Mouse (Mus musculus): ENCODE data around the gene Eaf2. TPM values are rescaled to one million over a fixed set of nuclear protein-coding genes. Genes with fewer than 3 reads are reported as not detected.
A peak's percentile ranks its signal among the peaks of the same experiment; 100 is the strongest.

The Eaf2 gene
- polyA plus RNA-seq, 1 experiment from 2014 or later = 0.36 TPM

DNA sequence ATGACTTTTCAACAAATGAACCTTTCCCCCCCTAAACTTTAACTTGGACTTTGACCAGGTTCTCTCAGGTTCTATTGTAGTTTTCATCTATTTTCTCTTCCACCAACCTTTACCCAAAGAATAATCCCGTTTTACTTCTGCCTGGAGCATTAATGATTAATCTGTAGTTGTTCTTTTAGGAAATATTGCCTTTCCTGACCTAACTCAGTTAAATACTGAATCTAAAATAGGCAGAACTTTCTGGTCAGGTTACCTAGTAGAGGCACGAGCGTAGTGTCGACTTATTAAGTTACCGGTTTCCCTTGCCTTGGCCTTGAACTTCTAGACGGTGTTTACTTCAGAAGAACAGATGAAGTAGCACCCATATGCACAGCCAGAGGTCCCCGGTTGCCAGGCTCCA lies 88.3 kb downstream of the Eaf2 start:
- ATAC-seq (ENCODE audit: low FRiP score) = no peak
- Histone ChIP-seq H3K27ac (no peak overlapping the region), H3K4me2 (no peak overlapping the region), H3K27me3 (no peaks in the 10 kb centered on the region), H3K36me3 (no peaks in the 10 kb centered on the region), H3K4me1 (replicated peaks) (no peaks in the 10 kb centered on the region), H3K9me3 (no peaks in the 10 kb centered on the region), H3K9ac (no peak overlapping the region), H3K4me3 (no peak overlapping the region)
- 87% methylated on average over 7 of the region's 7 CpGs for WGBS

DNA sequence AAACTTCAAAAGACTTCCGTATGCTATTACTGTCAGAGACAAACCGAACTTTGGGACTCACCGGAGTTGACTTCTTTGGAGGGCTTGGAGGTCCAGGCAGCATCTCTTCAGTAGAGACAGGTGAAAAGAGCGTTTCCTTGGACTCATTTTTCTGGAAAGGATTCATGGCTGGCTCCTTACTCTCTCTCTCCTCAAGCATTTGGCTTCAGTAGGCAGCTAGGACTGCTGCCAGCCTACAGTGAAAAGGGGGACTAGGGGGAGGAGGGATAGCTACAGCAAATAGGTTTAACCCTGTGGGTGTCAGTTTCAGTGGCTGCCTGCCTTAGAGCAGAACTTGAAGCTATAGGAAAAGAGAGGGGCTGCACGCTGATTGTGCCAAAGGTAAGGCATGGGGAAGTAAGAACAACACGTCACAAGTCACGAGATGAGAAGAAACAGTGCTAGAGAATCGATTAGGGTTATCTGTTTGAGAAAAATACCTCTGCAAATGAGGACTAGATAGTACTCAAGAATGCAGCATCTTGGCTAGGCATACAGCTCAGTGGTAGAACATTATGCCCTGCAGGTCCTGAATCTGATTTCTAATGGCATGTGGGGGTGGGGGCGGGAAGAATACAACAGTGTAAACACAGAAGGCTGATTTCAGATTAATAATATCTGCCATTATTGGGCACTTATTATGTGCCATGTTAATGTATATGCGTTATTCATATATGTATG lies 90.0 kb downstream of the Eaf2 start, which contains the start of gene Slc15a2:
TSS of gene Slc15a2 (minus strand) at position 369 of the 720 bp plus-strand sequence.
- peak; percentile 75 for ATAC-seq (ENCODE audit: low FRiP score)
- H3K4me3 ChIP-seq = peak within 1 kb of the TSS; percentile 12

DNA sequence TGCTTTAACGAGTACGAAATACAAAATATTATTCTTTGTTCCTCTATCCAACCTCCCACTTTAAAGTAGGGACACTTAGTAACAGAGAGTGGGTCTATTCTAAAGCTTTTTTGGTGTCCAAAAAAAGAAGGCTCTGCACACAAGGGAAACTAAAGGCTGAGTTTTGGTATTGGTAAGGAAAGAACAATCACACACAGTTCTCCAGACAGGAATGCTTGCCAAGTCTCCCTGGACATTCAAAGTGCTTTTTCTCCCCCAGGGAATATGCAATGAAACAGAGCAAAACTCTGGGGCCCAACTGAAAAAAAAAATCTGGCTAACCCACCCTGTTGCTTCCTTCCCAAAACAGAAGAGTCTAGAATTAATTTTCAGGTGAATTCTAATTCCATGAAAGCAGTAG lies 90.7 kb downstream of the Eaf2 start:
- H3K36me3 ChIP-seq = no peaks in the 10 kb centered on the region
- no peaks in the 10 kb centered on the region for H3K9me3 ChIP-seq
- 0 out of 2 replicates have a peak overlapping the region, but pooled peaks have one; percentile 49 for H3K9ac ChIP-seq
- ATAC-seq (ENCODE audit: low FRiP score) = no peak
- no peaks in the 10 kb centered on the region for H3K27me3 ChIP-seq
- H3K4me1 ChIP-seq (replicated peaks) = no peaks in the 10 kb centered on the region
- H3K4me2 ChIP-seq = peak overlapping the region; percentile 15; the same call in 1 of the 2 replicates
- 83% methylated on average over 2 of the region's 2 CpGs for WGBS
- peak overlapping the region; percentile 53 for H3K27ac ChIP-seq
- H3K4me3 ChIP-seq = peak overlapping the region; percentile 12; the same call in 1 of the 2 replicates

More for the DNA sequence above, 90.0 kb downstream of the Eaf2 start, which contains the start of gene Slc15a2:
- 76% methylated on average over 10 of the region's 10 CpGs for WGBS
- Histone ChIP-seq H3K9me3 (no peaks in the 10 kb centered on the region), H3K4me1 (replicated peaks) (no peaks in the 10 kb centered on the region), H3K27ac (peak within 1 kb of the TSS; percentile 53), H3K4me2 (peak within 1 kb of the TSS; percentile 15; the same call in 1 of the 2 replicates), H3K36me3 (no peaks in the 10 kb centered on the region), H3K27me3 (no peaks in the 10 kb centered on the region), H3K9ac (0 out of 2 replicates have a peak within 1 kb of the TSS, but pooled peaks have one; percentile 49)

DNA sequence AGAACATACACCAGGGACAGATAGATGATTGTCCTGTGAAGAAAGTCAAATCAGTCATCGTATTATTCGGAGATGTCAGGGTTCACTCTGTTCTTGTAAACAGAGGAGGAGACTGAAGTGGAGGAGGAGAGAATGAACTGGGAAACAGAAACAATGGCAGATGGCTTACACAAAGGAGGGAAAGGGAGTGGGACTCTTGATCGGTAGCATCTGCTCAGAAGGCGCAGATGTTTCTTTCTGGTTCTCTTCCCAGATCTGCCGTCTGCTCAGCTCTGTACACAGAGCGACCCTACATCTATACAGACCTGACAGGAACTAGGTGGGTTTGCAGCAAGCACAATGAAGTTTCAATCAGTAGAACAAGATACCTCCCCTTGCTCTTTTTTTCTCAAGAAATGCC lies 99.1 kb downstream of the Eaf2 start:
- no peak for ATAC-seq (ENCODE audit: low FRiP score)
- Histone ChIP-seq H3K27ac (no peak overlapping the region), H3K4me3 (no peak overlapping the region), H3K27me3 (no peaks in the 10 kb centered on the region), H3K9me3 (no peaks in the 10 kb centered on the region), H3K9ac (no peak overlapping the region), H3K4me2 (no peak overlapping the region), H3K36me3 (no peaks in the 10 kb centered on the region), H3K4me1 (replicated peaks) (no peaks in the 10 kb centered on the region)
- WGBS = 62% methylated on average over 6 of the region's 6 CpGs

DNA sequence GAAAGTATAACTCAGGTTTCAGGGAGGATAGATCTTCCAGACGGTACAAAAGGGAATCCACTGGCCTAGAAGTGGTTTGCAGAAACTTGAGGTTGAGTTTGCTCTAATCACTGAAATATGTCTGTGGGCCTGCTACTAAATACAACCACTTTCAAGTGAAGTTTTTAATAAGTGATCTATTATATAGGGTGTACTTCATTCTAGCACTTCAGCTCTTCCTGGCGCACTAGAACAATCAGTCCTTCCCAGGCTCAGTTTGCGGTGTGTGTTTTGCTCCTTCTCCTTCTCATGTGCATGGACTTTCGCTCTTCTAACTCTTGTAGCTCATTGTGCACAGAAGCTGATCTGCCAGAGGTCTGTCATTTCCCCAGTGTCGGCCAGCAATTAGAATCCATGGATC lies 101.8 kb downstream of the Eaf2 start:
- Histone ChIP-seq H3K36me3 (no peaks in the 10 kb centered on the region), H3K27ac (no peak overlapping the region), H3K27me3 (no peaks in the 10 kb centered on the region), H3K4me3 (no peak overlapping the region), H3K4me2 (no peak overlapping the region), H3K9ac (no peak overlapping the region), H3K9me3 (no peaks in the 10 kb centered on the region), H3K4me1 (replicated peaks) (no peaks in the 10 kb centered on the region)
- 95% methylated on average over 5 of the region's 5 CpGs for WGBS
- no peak for ATAC-seq (ENCODE audit: low FRiP score)

DNA sequence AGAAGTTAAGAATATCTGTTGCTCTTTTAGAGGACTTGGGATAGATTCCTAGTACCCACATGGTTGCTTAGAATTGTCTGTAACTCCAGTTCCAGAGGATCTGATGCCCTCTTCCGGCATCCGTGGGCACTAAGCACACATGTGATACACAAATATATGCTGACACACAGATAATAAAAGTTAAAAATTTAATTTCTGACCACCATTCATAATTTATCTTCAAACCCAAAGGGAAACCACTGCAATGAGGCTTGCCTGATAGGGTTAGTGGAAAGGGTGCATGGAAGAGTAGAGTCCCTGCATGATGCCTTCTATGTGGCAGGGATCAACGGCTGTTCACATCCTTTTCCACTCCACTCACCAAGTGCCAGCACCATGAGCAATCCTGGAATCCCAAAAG lies 103.1 kb downstream of the Eaf2 start:
- Histone ChIP-seq H3K9ac (no peak overlapping the region), H3K4me3 (no peak overlapping the region), H3K27ac (no peak overlapping the region), H3K27me3 (no peaks in the 10 kb centered on the region), H3K4me2 (no peak overlapping the region), H3K4me1 (replicated peaks) (no peaks in the 10 kb centered on the region), H3K9me3 (no peaks in the 10 kb centered on the region), H3K36me3 (no peaks in the 10 kb centered on the region)
- WGBS = 95% methylated on average over 3 of the region's 3 CpGs
- no peak for ATAC-seq (ENCODE audit: low FRiP score)

DNA sequence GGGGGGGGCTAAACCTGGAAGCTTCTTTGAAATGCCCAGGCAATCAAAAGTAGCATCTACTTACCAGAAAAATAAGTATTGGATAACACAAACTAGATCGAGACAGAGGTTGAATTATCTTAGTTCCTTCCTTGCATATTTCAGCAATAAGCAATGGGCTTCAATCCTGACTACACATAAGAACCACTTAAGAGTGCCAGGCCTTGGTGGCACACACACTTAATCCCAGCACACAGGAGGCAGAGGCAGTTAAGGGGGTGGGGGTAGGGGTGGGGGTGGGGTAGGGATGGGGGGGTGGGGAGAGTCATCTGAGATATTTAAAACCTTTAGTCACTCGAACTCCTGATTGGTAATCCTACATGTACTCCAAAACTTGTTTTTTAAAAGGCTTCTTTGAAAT lies 103.6 kb downstream of the Eaf2 start:
- no peaks in the 10 kb centered on the region for H3K9me3 ChIP-seq
- 92% methylated on average over 2 of the region's 2 CpGs for WGBS
- no peak for ATAC-seq (ENCODE audit: low FRiP score)
- H3K4me3 ChIP-seq = no peak overlapping the region
- no peak overlapping the region for H3K4me2 ChIP-seq
- H3K9ac ChIP-seq = no peak overlapping the region
- no peaks in the 10 kb centered on the region for H3K4me1 ChIP-seq (replicated peaks)
- no peaks in the 10 kb centered on the region for H3K36me3 ChIP-seq
- no peaks in the 10 kb centered on the region for H3K27me3 ChIP-seq
- H3K27ac ChIP-seq = no peak overlapping the region

DNA sequence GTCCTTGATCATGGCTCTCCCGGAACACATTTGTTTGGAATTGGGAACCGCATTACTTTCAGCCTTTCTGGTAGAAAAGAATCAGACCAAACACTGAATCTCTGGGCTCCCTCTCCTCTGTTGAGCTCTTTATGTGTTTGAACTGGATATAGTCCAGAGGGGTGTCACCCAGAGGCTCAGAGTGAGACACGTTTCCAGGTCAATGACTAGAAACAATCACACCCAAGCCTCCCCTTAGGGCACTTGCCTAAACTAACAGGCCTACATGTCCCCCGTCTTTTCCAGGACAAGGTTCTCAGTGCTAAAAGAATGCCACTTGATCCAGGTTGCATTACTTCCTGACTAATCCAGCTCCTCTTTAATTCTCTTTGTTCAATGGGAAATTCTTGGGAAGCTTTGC lies 104.0 kb downstream of the Eaf2 start:
- no peaks in the 10 kb centered on the region for H3K4me1 ChIP-seq (replicated peaks)
- 70% methylated on average over 4 of the region's 4 CpGs for WGBS
- no peak overlapping the region for H3K27ac ChIP-seq
- no peaks in the 10 kb centered on the region for H3K36me3 ChIP-seq
- no peaks in the 10 kb centered on the region for H3K27me3 ChIP-seq
- H3K9ac ChIP-seq = no peak overlapping the region
- H3K9me3 ChIP-seq = no peaks in the 10 kb centered on the region
- no peak for ATAC-seq (ENCODE audit: low FRiP score)
- no peak overlapping the region for H3K4me2 ChIP-seq
- no peak overlapping the region for H3K4me3 ChIP-seq

DNA sequence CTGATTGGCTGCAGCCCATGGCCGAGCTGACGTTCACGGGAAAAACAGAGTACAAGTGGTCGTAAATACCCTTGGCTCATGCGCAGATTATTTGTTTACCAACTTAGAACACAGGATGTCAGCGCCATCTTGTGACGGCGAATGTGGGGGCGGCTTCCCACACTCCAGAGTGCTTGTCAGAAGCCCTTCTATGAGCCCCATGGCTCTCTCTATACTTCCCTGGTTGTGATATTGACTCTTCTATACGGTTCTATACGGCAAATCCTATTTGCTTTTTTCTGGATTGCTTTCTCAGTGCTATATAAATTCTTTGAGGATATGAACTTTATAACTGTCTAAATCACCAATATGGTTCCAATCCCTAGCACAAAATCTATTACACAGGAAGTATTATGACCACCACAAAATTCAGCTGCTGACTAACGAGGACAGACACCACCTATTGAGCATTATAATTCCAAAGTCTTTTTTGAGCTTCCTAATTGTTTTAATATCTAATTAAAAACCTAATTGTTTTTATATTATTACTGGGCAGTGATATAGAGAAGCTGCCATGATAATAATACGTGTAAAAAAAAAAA lies 104.5 kb downstream of the Eaf2 start:
- Histone ChIP-seq H3K9ac (no peak overlapping the region), H3K36me3 (no peaks in the 10 kb centered on the region), H3K27ac (no peak overlapping the region), H3K4me1 (replicated peaks) (no peaks in the 10 kb centered on the region), H3K4me2 (no peak overlapping the region), H3K9me3 (no peaks in the 10 kb centered on the region), H3K4me3 (no peak overlapping the region), H3K27me3 (no peaks in the 10 kb centered on the region)
- no peak for ATAC-seq (ENCODE audit: low FRiP score)
- 84% methylated on average over 9 of the region's 13 CpGs for WGBS

DNA sequence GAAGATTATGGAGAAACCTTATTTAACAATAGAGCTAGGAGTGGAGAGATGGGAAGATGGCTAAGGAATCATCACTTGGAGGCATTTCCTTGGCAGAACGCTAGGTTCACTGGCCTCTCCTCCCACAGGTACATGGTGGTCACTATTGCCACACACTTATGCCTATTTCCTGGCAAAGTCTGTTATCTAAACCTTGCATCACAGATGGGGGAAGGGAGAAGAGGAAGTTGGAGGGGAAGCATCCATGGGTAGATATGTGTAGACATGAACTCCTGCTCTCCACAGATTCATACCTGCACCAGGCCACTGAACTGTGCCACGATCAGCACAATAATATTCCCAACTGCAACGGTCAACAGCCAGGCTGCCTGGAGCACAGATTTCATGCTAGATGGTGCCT lies 122.8 kb downstream of the Eaf2 start:
- no peak for ATAC-seq (ENCODE audit: low FRiP score)
- WGBS = 90% methylated on average over 3 of the region's 3 CpGs

DNA sequence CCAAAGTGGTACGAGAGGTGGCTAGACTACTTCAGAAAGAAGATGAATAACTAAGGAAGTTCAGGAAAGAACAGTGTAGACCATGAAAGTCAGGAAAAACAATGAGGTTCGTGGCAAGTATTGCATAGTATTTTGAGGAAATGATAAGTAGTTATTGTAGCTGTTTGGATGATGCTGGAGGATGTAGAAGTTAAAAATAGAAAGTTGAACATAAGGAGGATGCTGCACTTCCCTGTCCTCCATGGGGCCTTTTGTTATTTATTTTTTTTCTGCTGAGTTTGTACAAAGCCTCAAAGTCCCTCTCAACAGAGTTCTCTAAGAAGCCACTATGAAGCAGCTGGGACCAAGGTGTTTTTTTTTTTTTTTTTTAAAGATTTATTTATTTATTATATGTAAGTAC lies 127.0 kb downstream of the Eaf2 start:
- ATAC-seq (ENCODE audit: low FRiP score) = no peak
- H3K9ac ChIP-seq = no peak overlapping the region
- no peaks in the 10 kb centered on the region for H3K4me1 ChIP-seq (replicated peaks)
- no peak overlapping the region for H3K4me3 ChIP-seq
- no peaks in the 10 kb centered on the region for H3K36me3 ChIP-seq
- H3K27me3 ChIP-seq = no peaks in the 10 kb centered on the region
- H3K4me2 ChIP-seq = no peak overlapping the region
- no peak overlapping the region for H3K27ac ChIP-seq
- no peaks in the 10 kb centered on the region for H3K9me3 ChIP-seq
- WGBS = 81% methylated on average over 2 of the region's 2 CpGs

More for the DNA sequence above, 122.8 kb downstream of the Eaf2 start:
- Histone ChIP-seq H3K36me3 (no peaks in the 10 kb centered on the region), H3K4me2 (no peak overlapping the region), H3K9ac (no peak overlapping the region), H3K9me3 (no peaks in the 10 kb centered on the region), H3K4me1 (replicated peaks) (no peaks in the 10 kb centered on the region), H3K27me3 (no peaks in the 10 kb centered on the region), H3K27ac (no peak overlapping the region), H3K4me3 (no peak overlapping the region)

DNA sequence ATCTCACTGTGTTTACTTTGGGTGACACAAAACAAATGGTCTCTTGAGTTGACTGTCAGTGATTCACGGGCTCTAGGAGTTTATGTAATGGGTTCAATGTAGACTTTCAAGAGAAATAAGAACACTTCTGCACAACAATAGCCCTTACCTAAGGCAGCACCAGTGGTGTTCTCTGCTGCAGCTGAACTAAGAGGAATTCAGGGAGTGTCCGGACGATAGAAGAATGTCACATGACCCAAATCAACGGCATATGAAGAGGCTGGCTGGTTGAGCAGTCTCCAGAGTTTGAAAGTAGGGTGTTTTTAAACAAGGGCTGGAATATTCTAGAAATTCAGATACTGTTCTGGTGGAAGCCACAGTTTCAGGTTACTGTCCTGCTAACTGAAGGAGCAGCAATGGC lies 127.7 kb downstream of the Eaf2 start:
- no peak overlapping the region for H3K9ac ChIP-seq
- H3K9me3 ChIP-seq = no peaks in the 10 kb centered on the region
- 88% methylated on average over 4 of the region's 4 CpGs for WGBS
- H3K4me2 ChIP-seq = no peak overlapping the region
- no peaks in the 10 kb centered on the region for H3K4me1 ChIP-seq (replicated peaks)
- no peaks in the 10 kb centered on the region for H3K36me3 ChIP-seq
- ATAC-seq (ENCODE audit: low FRiP score) = no peak
- no peaks in the 10 kb centered on the region for H3K27me3 ChIP-seq
- H3K27ac ChIP-seq = no peak overlapping the region
- no peak overlapping the region for H3K4me3 ChIP-seq

DNA sequence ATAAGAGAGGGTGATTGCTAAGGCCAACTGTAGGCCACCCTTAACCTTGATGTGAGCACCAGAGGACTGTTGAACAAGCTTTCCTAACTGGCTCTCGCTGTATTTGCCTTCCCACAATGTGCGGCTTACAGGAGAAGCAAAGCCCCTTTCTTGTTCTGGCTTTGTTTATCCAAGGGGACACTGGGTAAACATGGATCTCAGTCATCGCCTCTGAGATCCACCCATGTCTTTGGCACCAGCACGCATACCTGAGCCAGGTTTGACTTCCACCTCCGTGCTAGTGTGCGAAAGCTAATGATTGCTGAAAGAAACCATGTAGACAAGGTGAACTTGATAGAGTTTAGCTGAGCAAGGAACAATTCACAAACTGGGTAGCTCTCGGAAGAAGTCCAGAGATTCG lies 131.2 kb downstream of the Eaf2 start:
- Histone ChIP-seq H3K36me3 (no peaks in the 10 kb centered on the region), H3K4me2 (no peak overlapping the region), H3K9me3 (no peaks in the 10 kb centered on the region), H3K27ac (no peak overlapping the region), H3K4me1 (replicated peaks) (no peaks in the 10 kb centered on the region), H3K4me3 (no peak overlapping the region), H3K9ac (no peak overlapping the region), H3K27me3 (no peaks in the 10 kb centered on the region)
- no peak for ATAC-seq (ENCODE audit: low FRiP score)
- WGBS = 90% methylated on average over 8 of the region's 8 CpGs

Measured in hindbrain, embryonic 13.5 days (tissue).